Mouse (Mus musculus): Measurements from ENCODE around the gene Arid1b.

DNA sequence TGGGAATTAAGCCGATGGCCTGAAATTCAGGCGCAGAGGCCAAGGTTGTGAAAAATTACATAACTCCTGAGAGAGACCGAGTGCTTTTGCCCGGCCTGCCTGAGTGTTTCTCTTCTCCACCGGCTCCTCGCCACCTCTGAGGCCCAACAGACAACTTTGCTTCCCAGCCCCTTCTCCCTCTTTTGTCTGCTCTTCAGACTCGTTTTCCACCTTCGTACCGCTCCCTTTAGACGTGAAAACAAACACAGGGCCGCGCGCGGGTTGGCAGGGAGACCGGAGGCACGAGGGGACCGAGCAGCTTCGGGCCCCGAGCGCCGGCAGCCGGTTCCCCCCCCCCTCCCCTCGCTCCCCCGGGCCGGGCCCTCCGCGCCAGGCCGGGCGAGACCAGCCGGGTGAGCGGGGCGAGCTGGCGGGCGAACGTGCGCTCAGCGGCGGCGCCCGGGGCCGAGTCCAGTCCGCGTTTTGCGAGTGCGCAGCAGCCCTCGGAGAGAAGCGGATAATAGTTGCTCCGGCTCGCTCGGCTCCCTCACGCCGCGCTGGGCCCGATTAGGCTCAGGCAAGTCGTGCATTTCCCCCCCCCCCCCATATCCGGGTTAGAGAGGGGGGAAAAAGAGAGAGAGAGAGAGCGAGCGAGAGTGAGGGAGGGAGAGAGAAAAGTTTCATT is at the start of gene Arid1b:
- TF ChIP-seq CTCF (IDR thresholded peaks at IDR 0.05; ENCODE audit: borderline replicate concordance, control insufficient read depth, extremely low read depth, insufficient read depth, low read length, poor library complexity): no peak
- 0 out of 2 replicates have a peak, but pooled peaks have one; percentile 29 for TF ChIP-seq POLR2A (IDR thresholded peaks at IDR 0.05; ENCODE audit: control insufficient read depth, extremely low read depth, insufficient read depth, low read length, poor library complexity)
